Mouse (Mus musculus): ENCODE results near the gene Gm2115. TPM values are rescaled to one million over a fixed set of nuclear protein-coding genes. Genes with fewer than 3 reads are reported as not detected.

The Gm2115 gene
- polyA plus RNA-seq (2015; fragmentation: Nextera tagmentation; extraction: Ambion mirVana): 0.76 and 0.98 TPM in 2 replicates

- H3K4me1 ChIP-seq (replicated peaks): peaks cover 14% of the 10 kb centered on the region
- peak within 1 kb of the TSS; percentile 53 for H3K4me3 ChIP-seq
- H3K4me2 ChIP-seq: peak within 1 kb of the TSS; percentile 93
- H3K9me3 ChIP-seq: no peaks in the 10 kb centered on the region
- no peak within 1 kb of the TSS for H3K27ac ChIP-seq (replicated peaks)
- no peaks in the 10 kb centered on the region for H3K36me3 ChIP-seq
- ATAC-seq (ENCODE audit: low read depth): peak; percentile 84
- peaks cover 24% of the 10 kb centered on the region for H3K27me3 ChIP-seq
- peak within 1 kb of the TSS; percentile 80 for H3K9ac ChIP-seq
- WGBS: under 1% methylated on average over 52 of the region's 52 CpGs
Measured at GRCm38 (mm10) chr7:84528796-84529533, at the start of gene Gm2115. Gm2115 (plus strand) TSS chr7:84528954.

DNA sequence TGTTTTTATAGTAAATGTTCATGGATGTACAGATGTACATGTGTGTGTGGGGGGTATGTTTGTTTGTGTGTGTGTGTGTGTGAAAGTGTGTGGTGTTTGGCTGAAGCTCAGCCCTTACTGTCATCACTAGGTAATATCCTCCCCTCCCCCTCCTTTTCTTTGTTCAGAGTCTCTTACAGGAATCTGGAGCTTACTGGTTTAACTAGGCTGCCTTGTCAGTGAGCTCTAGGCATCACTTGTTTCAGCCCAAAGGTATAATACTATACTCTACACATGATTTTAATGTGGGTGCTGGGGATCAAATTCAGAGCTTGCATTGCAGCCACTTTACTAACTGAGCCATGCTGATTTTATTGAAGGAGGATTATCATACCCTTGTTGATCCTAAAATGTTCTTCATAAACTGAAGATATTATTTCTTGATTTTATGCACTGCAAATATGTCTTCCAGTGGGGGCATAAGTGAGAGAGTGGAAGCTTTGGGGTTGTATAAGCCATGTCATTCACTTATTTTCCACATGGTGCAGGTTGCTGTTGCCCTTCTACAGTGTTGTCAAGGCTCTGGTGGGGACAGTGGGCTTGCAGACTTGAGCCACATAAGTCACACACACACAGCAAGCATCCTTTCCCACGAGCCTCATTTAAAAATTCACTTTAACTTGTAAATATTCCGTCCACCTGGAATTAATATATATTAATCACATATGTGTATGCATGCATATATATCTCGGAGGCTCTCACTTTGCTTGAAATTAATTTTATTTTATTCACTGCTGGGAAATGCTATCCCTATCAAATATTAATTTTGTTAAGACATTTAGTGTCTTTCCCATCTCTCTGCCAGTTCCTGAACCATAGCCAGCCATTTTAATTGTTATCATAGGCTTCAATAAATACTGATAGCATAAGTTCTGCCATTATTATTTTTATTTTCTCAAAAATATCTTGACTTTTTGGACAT is 45.0 kb upstream of the Gm2115 start:
- no peak overlapping the region for H3K4me2 ChIP-seq
- no peaks in the 10 kb centered on the region for H3K27me3 ChIP-seq
- no peaks in the 10 kb centered on the region for H3K4me1 ChIP-seq (replicated peaks)
- 57% methylated on average over 3 of the region's 3 CpGs for WGBS
- ATAC-seq (ENCODE audit: low read depth): peak; percentile 90
- H3K36me3 ChIP-seq: no peaks in the 10 kb centered on the region
- H3K9me3 ChIP-seq: no peaks in the 10 kb centered on the region
- no peak overlapping the region for H3K9ac ChIP-seq
- H3K4me3 ChIP-seq: no peak overlapping the region
- H3K27ac ChIP-seq (replicated peaks): peak overlapping the region; percentile 59; the same call in 1 of the 2 replicates

DNA sequence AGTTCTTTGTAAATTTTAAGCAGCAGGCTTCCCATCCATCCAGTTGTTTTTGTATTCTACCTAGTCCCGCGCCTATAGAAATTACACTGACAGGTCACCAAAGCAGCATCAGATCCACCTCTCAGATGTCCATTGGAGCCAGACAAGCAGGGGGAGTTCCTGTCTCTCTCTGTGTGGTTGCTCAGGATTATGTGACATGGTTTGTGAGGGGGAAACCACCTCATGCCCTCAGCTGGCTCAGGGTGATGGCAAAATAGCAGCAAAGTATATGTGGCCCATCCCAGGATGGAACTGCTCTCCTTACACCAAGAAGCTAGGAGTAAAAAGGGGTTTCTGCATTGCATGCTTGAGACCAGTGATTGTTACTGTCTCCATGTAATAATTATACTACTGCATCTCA is 42.3 kb upstream of the Gm2115 start:
- 93% methylated on average over 2 of the region's 2 CpGs for WGBS
- H3K27ac ChIP-seq (replicated peaks): no peak overlapping the region

GRCm38 (mm10) chr7:84503163-84503562 is 25.6 kb upstream of the Gm2115 start:
- no peaks in the 10 kb centered on the region for H3K36me3 ChIP-seq
- H3K27ac ChIP-seq (replicated peaks): no peak overlapping the region
- H3K4me1 ChIP-seq (replicated peaks): no peaks in the 10 kb centered on the region
- H3K4me2 ChIP-seq: no peak overlapping the region
- H3K9ac ChIP-seq: no peak overlapping the region
- whole genome bisulfite sequencing: 94% methylated on average over 1 of the region's 1 CpGs
- H3K4me3 ChIP-seq: no peak overlapping the region
- H3K27me3 ChIP-seq: no peaks in the 10 kb centered on the region
- ATAC-seq (ENCODE audit: low read depth): no peak
- H3K9me3 ChIP-seq: no peaks in the 10 kb centered on the region

More for the DNA sequence above, 42.3 kb upstream of the Gm2115 start:
- Histone ChIP-seq H3K4me1 (replicated peaks) (no peaks in the 10 kb centered on the region), H3K4me2 (no peak overlapping the region), H3K9ac (no peak overlapping the region), H3K36me3 (no peaks in the 10 kb centered on the region), H3K4me3 (no peak overlapping the region), H3K27me3 (no peaks in the 10 kb centered on the region), H3K9me3 (no peaks in the 10 kb centered on the region)
- no peak for ATAC-seq (ENCODE audit: low read depth)

DNA sequence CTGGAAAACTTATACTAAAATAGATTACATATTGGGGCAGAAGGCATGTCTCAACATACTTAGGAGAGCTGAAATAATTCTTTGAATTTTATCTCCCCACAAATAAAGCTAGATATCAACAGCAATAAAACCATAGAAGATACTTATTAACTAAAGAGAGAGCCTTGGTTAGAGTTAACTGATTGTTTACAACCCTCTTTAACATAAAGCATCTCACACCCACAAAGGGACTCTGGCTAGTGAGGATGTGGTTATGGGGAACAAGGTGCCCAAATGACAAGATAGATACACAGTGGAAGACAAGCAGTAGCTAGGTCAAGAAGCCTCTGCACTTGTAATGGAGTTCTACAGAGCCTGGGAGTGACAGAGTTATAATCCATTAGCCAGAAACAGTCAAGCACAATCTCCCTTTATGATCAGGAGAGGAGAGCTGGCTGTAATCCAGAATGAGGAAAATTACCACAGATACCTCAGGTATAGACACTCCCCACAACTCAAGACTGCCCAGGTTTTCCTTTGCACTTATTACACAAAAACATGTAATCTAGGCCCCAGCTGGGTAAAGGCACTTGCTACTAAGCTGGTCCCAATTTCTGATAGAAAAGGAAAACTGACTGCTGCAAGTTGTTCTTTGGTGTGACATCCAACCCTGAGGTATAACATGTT is 10.1 kb upstream of the Gm2115 start:
- Histone ChIP-seq H3K36me3 (no peaks in the 10 kb centered on the region), H3K27ac (replicated peaks) (no peak overlapping the region), H3K9me3 (no peaks in the 10 kb centered on the region), H3K4me3 (no peak overlapping the region), H3K27me3 (no peaks in the 10 kb centered on the region), H3K4me1 (replicated peaks) (no peaks in the 10 kb centered on the region), H3K9ac (no peak overlapping the region), H3K4me2 (no peak overlapping the region)
- ATAC-seq (ENCODE audit: low read depth): no peak

GRCm38 (mm10) chr7:84521329-84521728 is 7.4 kb upstream of the Gm2115 start:
- H3K4me3 ChIP-seq: no peak overlapping the region

GRCm38 (mm10) chr7:84522426-84522825 is 6.3 kb upstream of the Gm2115 start:
- no peaks in the 10 kb centered on the region for H3K9me3 ChIP-seq
- H3K9ac ChIP-seq: no peak overlapping the region
- WGBS: 21% methylated on average over 1 of the region's 1 CpGs
- peak; percentile 40; the same call in 1 of the 2 replicates for ATAC-seq (ENCODE audit: low read depth)
- H3K27me3 ChIP-seq: no peaks in the 10 kb centered on the region
- no peaks in the 10 kb centered on the region for H3K36me3 ChIP-seq
- no peak overlapping the region for H3K4me2 ChIP-seq
- H3K4me3 ChIP-seq: no peak overlapping the region
- no peaks in the 10 kb centered on the region for H3K4me1 ChIP-seq (replicated peaks)
- H3K27ac ChIP-seq (replicated peaks): no peak overlapping the region

More at GRCm38 (mm10) chr7:84521329-84521728, 7.4 kb upstream of the Gm2115 start:
- no peak overlapping the region for H3K27ac ChIP-seq (replicated peaks)
- WGBS: 74% methylated on average over 1 of the region's 1 CpGs
- H3K4me2 ChIP-seq: no peak overlapping the region
- no peak for ATAC-seq (ENCODE audit: low read depth)
- H3K27me3 ChIP-seq: no peaks in the 10 kb centered on the region
- H3K36me3 ChIP-seq: no peaks in the 10 kb centered on the region
- no peaks in the 10 kb centered on the region for H3K4me1 ChIP-seq (replicated peaks)
- H3K9ac ChIP-seq: no peak overlapping the region
- no peaks in the 10 kb centered on the region for H3K9me3 ChIP-seq

- Histone ChIP-seq H3K4me1 (replicated peaks) (peaks cover 14% of the 10 kb centered on the region), H3K4me3 (no peak overlapping the region), H3K27me3 (peaks cover 24% of the 10 kb centered on the region), H3K9ac (no peak overlapping the region), H3K9me3 (no peaks in the 10 kb centered on the region), H3K27ac (replicated peaks) (no peak overlapping the region), H3K4me2 (no peak overlapping the region), H3K36me3 (no peaks in the 10 kb centered on the region)
- ATAC-seq (ENCODE audit: low read depth): no peak
- 64% methylated on average over 1 of the region's 1 CpGs for WGBS
Measured at GRCm38 (mm10) chr7:84526171-84526570, 2.6 kb upstream of the Gm2115 start.

GRCm38 (mm10) chr7:84532795-84533194 is 4.0 kb downstream of the Gm2115 start:
- no peak overlapping the region for H3K27ac ChIP-seq (replicated peaks)
- H3K9me3 ChIP-seq: no peaks in the 10 kb centered on the region
- peaks cover 14% of the 10 kb centered on the region for H3K4me1 ChIP-seq (replicated peaks)
- H3K9ac ChIP-seq: no peak overlapping the region
- H3K4me2 ChIP-seq: no peak overlapping the region
- peaks cover 20% of the 10 kb centered on the region for H3K27me3 ChIP-seq
- WGBS: 88% methylated on average over 1 of the region's 1 CpGs
- H3K4me3 ChIP-seq: no peak overlapping the region
- no peak for ATAC-seq (ENCODE audit: low read depth)
- no peaks in the 10 kb centered on the region for H3K36me3 ChIP-seq

DNA sequence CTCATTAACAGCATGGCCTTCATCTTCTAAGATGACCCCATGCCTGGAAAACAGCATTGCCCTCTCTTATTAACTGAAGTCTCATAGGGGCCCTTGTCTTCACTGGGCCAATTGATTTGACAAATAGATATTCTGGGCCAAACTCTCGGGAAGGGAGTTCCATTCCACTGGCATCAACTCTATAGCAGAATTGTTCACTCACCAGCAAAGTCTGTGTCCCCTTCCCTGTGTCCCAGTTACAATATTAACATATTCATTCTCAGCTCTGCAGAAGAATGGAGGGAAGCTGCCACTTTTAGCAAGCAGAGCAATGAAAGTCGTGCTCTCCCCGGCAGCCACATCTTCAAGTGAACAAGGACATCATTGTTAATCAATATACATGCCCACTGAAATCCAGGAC is 5.9 kb downstream of the Gm2115 start:
- Histone ChIP-seq H3K27me3 (peaks cover 8% of the 10 kb centered on the region), H3K4me1 (replicated peaks) (no peaks in the 10 kb centered on the region), H3K4me3 (no peak overlapping the region), H3K9me3 (no peaks in the 10 kb centered on the region), H3K4me2 (no peak overlapping the region), H3K36me3 (no peaks in the 10 kb centered on the region), H3K27ac (replicated peaks) (no peak overlapping the region), H3K9ac (no peak overlapping the region)
- ATAC-seq (ENCODE audit: low read depth): no peak
- WGBS: 66% methylated on average over 3 of the region's 3 CpGs

GRCm38 (mm10) chr7:84544946-84545345 is 16.2 kb downstream of the Gm2115 start:
- H3K9ac ChIP-seq: no peak overlapping the region
- H3K27me3 ChIP-seq: no peaks in the 10 kb centered on the region
- no peak overlapping the region for H3K4me2 ChIP-seq
- H3K4me3 ChIP-seq: no peak overlapping the region
- WGBS: 90% methylated on average over 4 of the region's 4 CpGs
- no peak overlapping the region for H3K27ac ChIP-seq (replicated peaks)
- no peaks in the 10 kb centered on the region for H3K36me3 ChIP-seq
- H3K9me3 ChIP-seq: no peaks in the 10 kb centered on the region
- H3K4me1 ChIP-seq (replicated peaks): 0 out of 2 replicates have a peak, but pooled peaks cover 5% of the 10 kb centered on the region
- ATAC-seq (ENCODE audit: low read depth): no peak

DNA sequence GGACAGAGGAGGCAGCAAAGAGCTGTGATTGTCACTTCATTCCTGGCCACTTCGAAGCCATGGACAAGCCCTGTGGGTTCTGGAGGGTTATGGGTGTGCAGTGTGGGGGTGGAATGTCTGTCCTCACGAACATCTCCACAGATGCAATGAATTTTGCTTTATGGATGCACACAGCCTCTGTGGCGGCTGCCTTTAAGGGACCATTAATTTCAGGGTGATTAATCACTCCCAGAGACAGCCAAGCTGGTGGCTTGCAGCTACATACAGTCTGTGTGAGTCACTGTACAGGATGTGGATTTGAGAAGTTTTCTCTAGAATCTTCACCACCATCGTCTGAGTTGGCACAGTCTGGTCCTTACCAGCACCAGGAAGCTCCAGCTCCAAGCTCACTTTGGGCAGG is 17.9 kb downstream of the Gm2115 start:
- 44% methylated on average over 4 of the region's 4 CpGs for WGBS
- Histone ChIP-seq H3K4me3 (no peak overlapping the region), H3K36me3 (no peaks in the 10 kb centered on the region), H3K4me1 (replicated peaks) (0 out of 2 replicates have a peak, but pooled peaks cover 5% of the 10 kb centered on the region), H3K4me2 (no peak overlapping the region), H3K9ac (no peak overlapping the region), H3K9me3 (no peaks in the 10 kb centered on the region), H3K27ac (replicated peaks) (no peak overlapping the region), H3K27me3 (no peaks in the 10 kb centered on the region)
- ATAC-seq (ENCODE audit: low read depth): peak; percentile 69; the same call in 1 of the 2 replicates

All from neural tube, embryonic 13.5 days (tissue).